In the genomic region with DNA sequence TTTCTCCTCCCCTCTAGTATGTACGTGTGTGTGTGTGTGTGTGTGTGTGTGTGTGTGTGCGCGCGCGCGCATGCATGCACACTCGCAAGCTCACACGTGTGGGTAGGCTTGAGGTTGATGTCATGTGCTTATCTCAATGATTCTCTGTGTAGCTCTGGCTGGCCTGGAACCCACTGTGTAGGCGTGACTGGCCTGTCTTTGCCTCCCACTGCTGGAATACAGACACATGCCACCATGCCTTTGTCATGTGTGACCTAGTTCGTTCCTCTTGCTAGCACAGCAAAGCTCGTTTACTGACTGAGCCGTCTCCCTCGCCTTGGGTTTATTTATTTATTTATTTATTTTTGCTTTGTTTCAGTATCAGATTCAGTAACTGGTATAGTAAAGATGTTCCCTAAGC, we compare ENCODE assay signal across 19 mouse cellular contexts.
DNase-seq lines count a peak whose midpoint lies in the region; ATAC-seq lines count a peak whose summit lies in the region.
"Had no signal": no experiment of that assay in that cellular context is flagged by ENCODE, and none has a peak within 500 bp of the region (broad histone marks: within the 10 kb centered on the region; RNA-seq: fewer than 3 reads in every experiment).

No protein-coding gene starts in this region.

- no peak overlapping the region for H3K4me3 ChIP-seq in kidney, embryonic 14.5 days (ENCODE audit: low read length)
- H3K4me3 ChIP-seq in hindbrain, embryonic 12.5 days: no peak overlapping the region
- H3K4me3 ChIP-seq in midbrain, embryonic 10.5 days: no peak overlapping the region
- no peak overlapping the region for H3K4me3 ChIP-seq in neural tube, embryonic 14.5 days (ENCODE audit: low read depth, low read length)
- H3K4me3 ChIP-seq in intestine, embryonic 16.5 days (ENCODE audit: low read length): no peak overlapping the region
- H3K4me3 ChIP-seq: embryonic facial prominence, embryonic 12.5 days; limb, embryonic 15.5 days; myocyte had no signal

- 0 out of 2 replicates have a peak, but pooled peaks have one; percentile 21 for ATAC-seq in kidney, embryonic 14.5 days (ENCODE audit: low FRiP score, low TSS enrichment)
- peak; percentile 49; the same call in 1 of the 2 replicates for ATAC-seq in hindbrain, embryonic 12.5 days (ENCODE audit: low FRiP score)
- peak; percentile 34; the same call in 1 of the 2 replicates for ATAC-seq in neural tube, embryonic 14.5 days (ENCODE audit: low read depth)
- ATAC-seq in intestine, embryonic 16.5 days: no peak
- no peak for ATAC-seq in erythroblast, adult 5-6 weeks (replicated peaks; ENCODE audit: low FRiP score, poor library complexity, severe bottlenecking)
- ATAC-seq: inflammation-experienced regulatory T-cells, adult 6 months; Patski had no signal

- no peak overlapping the region for H3K9ac ChIP-seq in kidney, embryonic 14.5 days (ENCODE audit: low read depth, low read length)
- H3K9ac ChIP-seq in hindbrain, embryonic 12.5 days: no peak overlapping the region
- no peak overlapping the region; the same call in 1 of the 2 replicates for H3K9ac ChIP-seq in neural tube, embryonic 14.5 days (replicated peaks; ENCODE audit: low read depth, low read length)
- no peak overlapping the region for H3K9ac ChIP-seq in intestine, embryonic 16.5 days (ENCODE audit: low read depth, low read length)
- H3K9ac ChIP-seq: embryonic facial prominence, embryonic 12.5 days; limb, embryonic 15.5 days had no signal

- no peak for DNase-seq in kidney, postnatal 25 days
- no peak for DNase-seq in midbrain, embryonic 10.5 days (ENCODE audit: low spot score)
- DNase-seq in cerebellum, postnatal 25 days: no peak
- DNase-seq: cerebellum, postnatal 10 days; gastrocnemius, postnatal 36 days; kidney, postnatal 36 days; lung, adult 2 months; right cerebral cortex, adult 18-20 months had no signal

- H3K36me3 ChIP-seq in kidney, embryonic 14.5 days (ENCODE audit: control insufficient read depth, insufficient read depth, low read length): no peaks in the 10 kb centered on the region
- no peaks in the 10 kb centered on the region for H3K36me3 ChIP-seq in hindbrain, embryonic 12.5 days
- H3K36me3 ChIP-seq in midbrain, embryonic 10.5 days: no peaks in the 10 kb centered on the region
- no peaks in the 10 kb centered on the region for H3K36me3 ChIP-seq in neural tube, embryonic 14.5 days (ENCODE audit: control insufficient read depth, insufficient read depth, low read length)
- no peaks in the 10 kb centered on the region for H3K36me3 ChIP-seq in intestine, embryonic 16.5 days (ENCODE audit: control insufficient read depth, insufficient read depth, low read length)
- H3K36me3 ChIP-seq: embryonic facial prominence, embryonic 12.5 days; limb, embryonic 15.5 days had no signal

- H3K4me1 ChIP-seq in kidney, embryonic 14.5 days (ENCODE audit: control insufficient read depth, insufficient read depth, low read length): peaks cover 39% of the 10 kb centered on the region
- H3K4me1 ChIP-seq in hindbrain, embryonic 12.5 days: peaks cover 62% of the 10 kb centered on the region
- peaks cover 65% of the 10 kb centered on the region for H3K4me1 ChIP-seq in midbrain, embryonic 10.5 days
- peaks cover 56% of the 10 kb centered on the region for H3K4me1 ChIP-seq in neural tube, embryonic 14.5 days (ENCODE audit: control insufficient read depth, insufficient read depth, low read length)
- peaks cover 11% of the 10 kb centered on the region for H3K4me1 ChIP-seq in intestine, embryonic 16.5 days (ENCODE audit: control insufficient read depth, insufficient read depth, low read length)

- H3K27ac ChIP-seq in kidney, embryonic 14.5 days (ENCODE audit: low read depth, low read length): no peak overlapping the region
- peak overlapping the region; percentile 86 for H3K27ac ChIP-seq in hindbrain, embryonic 12.5 days
- peak overlapping the region; percentile 24; the same call in 1 of the 2 replicates for H3K27ac ChIP-seq in midbrain, embryonic 10.5 days (replicated peaks)
- H3K27ac ChIP-seq in neural tube, embryonic 14.5 days (ENCODE audit: low read depth, low read length): peak overlapping the region; percentile 74
- no peak overlapping the region for H3K27ac ChIP-seq in intestine, embryonic 16.5 days (ENCODE audit: low read length)
- H3K27ac ChIP-seq: embryonic facial prominence, embryonic 12.5 days; limb, embryonic 15.5 days; macrophage had no signal

- WGBS in kidney, embryonic 14.5 days: 77% methylated on average over 13 of the region's 13 CpGs
- 82% methylated on average over 13 of the region's 13 CpGs for WGBS in hindbrain, embryonic 12.5 days
- WGBS in midbrain, embryonic 10.5 days: 86% methylated on average over 13 of the region's 13 CpGs
- WGBS in neural tube, embryonic 14.5 days: 72% methylated on average over 13 of the region's 13 CpGs
- WGBS in intestine, embryonic 16.5 days: 87% methylated on average over 13 of the region's 13 CpGs

- no peak overlapping the region for H3K4me2 ChIP-seq in kidney, embryonic 14.5 days (replicated peaks; ENCODE audit: low read depth, low read length)
- H3K4me2 ChIP-seq in hindbrain, embryonic 12.5 days (replicated peaks): no peak overlapping the region
- no peak overlapping the region for H3K4me2 ChIP-seq in neural tube, embryonic 14.5 days (ENCODE audit: low read depth, low read length)
- H3K4me2 ChIP-seq in intestine, embryonic 16.5 days (ENCODE audit: low read depth, low read length): no peak overlapping the region
- H3K4me2 ChIP-seq: embryonic facial prominence, embryonic 12.5 days; limb, embryonic 15.5 days had no signal

- no peaks in the 10 kb centered on the region for H3K9me3 ChIP-seq in kidney, embryonic 14.5 days (ENCODE audit: control insufficient read depth, low read length)
- H3K9me3 ChIP-seq in hindbrain, embryonic 12.5 days (replicated peaks): no peaks in the 10 kb centered on the region
- H3K9me3 ChIP-seq in midbrain, embryonic 10.5 days (replicated peaks): no peaks in the 10 kb centered on the region
- H3K9me3 ChIP-seq in neural tube, embryonic 14.5 days (ENCODE audit: control insufficient read depth, low read length): no peaks in the 10 kb centered on the region
- H3K9me3 ChIP-seq in intestine, embryonic 16.5 days (ENCODE audit: control insufficient read depth, low read length): no peaks in the 10 kb centered on the region
- H3K9me3 ChIP-seq: embryonic facial prominence, embryonic 12.5 days; limb, embryonic 15.5 days had no signal

- no peaks in the 10 kb centered on the region for H3K27me3 ChIP-seq in kidney, embryonic 14.5 days (ENCODE audit: control insufficient read depth, insufficient read depth, low read length)
- no peaks in the 10 kb centered on the region for H3K27me3 ChIP-seq in hindbrain, embryonic 12.5 days
- H3K27me3 ChIP-seq in midbrain, embryonic 10.5 days (ENCODE audit: low read depth, poor library complexity, severe bottlenecking): no peaks in the 10 kb centered on the region
- no peaks in the 10 kb centered on the region for H3K27me3 ChIP-seq in neural tube, embryonic 14.5 days (ENCODE audit: control insufficient read depth, insufficient read depth, low read length)
- H3K27me3 ChIP-seq in intestine, embryonic 16.5 days (replicated peaks; ENCODE audit: control insufficient read depth, insufficient read depth, low read length): no peaks in the 10 kb centered on the region
- H3K27me3 ChIP-seq: embryonic facial prominence, embryonic 12.5 days; limb, embryonic 15.5 days; Patski had no signal

Comparison
In these comparisons a context has a peak if more than half of its experiments do, and no peak if none do; other contexts are left out.
1. ATAC-seq: peak in kidney, embryonic 14.5 days (single experiment), hindbrain, embryonic 12.5 days (single experiment) and neural tube, embryonic 14.5 days (single experiment); none in intestine, embryonic 16.5 days (single experiment) and erythroblast, adult 5-6 weeks (single experiment).
2. H3K27ac ChIP-seq: peak in hindbrain, embryonic 12.5 days (single experiment), midbrain, embryonic 10.5 days (single experiment) and neural tube, embryonic 14.5 days (single experiment); none in kidney, embryonic 14.5 days (single experiment) and intestine, embryonic 16.5 days (single experiment).